Mouse (Mus musculus): ENCODE results near the gene Gm43064. TPM values are rescaled to one million over a fixed set of nuclear protein-coding genes. Genes with fewer than 3 reads are reported as not detected.
A peak's percentile ranks its signal among the peaks of the same experiment; 100 is the strongest.
"Not testable (repeated sequence)": the region's sequence is repeated elsewhere in the genome, so short reads cannot be mapped to it uniquely, and the experiment has no call there.

The Gm43064 gene
- polyA plus RNA-seq, 1 experiment from 2014 or later, result 0.08 TPM

DNA sequence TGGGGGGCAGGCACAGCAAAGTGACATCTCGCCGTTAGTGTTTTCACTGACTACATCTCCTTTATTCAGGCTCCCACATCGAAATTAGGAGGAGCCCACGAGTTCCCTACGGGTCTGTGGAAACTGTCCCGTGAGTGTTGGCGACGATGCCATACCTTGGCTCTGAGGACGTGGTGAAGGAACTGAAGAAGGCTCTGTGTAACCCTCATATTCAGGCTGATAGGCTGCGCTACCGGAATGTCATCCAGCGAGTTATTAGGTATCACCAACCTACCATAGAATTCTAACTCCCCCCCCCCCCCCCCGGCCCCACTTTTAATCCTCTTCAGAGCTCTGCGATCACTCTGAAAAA, 402 bp downstream of the Gm43064 start:
- no peaks in the 10 kb centered on the region for H3K9me3 ChIP-seq (ENCODE audit: control insufficient read depth, low read length)
- peak overlapping the region; percentile 83 for H3K9ac ChIP-seq (ENCODE audit: low read length)
- ATAC-seq (ENCODE audit: insufficient number of reproducible peaks, low FRiP score, low TSS enrichment, low read depth), result 0 out of 2 replicates have a peak, but pooled peaks have one; percentile 31
- peak overlapping the region; percentile 63; the same call in 1 of the 2 replicates for H3K27ac ChIP-seq (replicated peaks; ENCODE audit: low read depth, low read length)
- DNase-seq (ENCODE audit: low spot score), result no peak
- no peaks in the 10 kb centered on the region for H3K27me3 ChIP-seq (ENCODE audit: control insufficient read depth, insufficient read depth, low read length)
- WGBS, result 2% methylated on average over 14 of the region's 14 CpGs
- H3K36me3 ChIP-seq (ENCODE audit: control insufficient read depth, insufficient read depth, low read length), result no peaks in the 10 kb centered on the region; the same call in 1 of the 2 replicates
- H3K4me2 ChIP-seq (ENCODE audit: low read depth, severe bottlenecking), result peak overlapping the region; percentile 81
- no peaks in the 10 kb centered on the region for H3K4me1 ChIP-seq (ENCODE audit: control insufficient read depth, insufficient read depth, low read length)
- peak overlapping the region; percentile 79 for H3K4me3 ChIP-seq (ENCODE audit: low read depth, low read length)

DNA sequence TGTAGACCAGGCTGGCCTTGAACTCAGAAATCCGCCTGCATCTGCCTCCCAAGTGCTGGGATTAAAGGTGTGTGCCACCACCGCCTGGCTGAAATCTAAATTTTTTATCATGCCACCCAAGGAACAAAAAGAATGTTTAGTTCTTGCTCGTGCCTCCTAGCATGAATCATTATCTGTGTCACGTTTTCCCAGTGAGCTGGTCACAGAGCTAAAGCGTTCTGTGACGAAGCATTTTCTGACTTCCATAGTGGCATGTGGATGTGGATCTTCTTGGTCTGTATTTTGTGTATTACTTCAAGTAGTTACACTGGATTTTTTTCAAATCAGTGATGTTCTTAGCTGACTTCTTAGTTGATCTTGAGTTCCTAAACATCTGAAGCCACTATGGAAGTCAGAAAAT, 1.6 kb downstream of the Gm43064 start:
- H3K9ac ChIP-seq (ENCODE audit: low read length), result no peak overlapping the region
- no peak overlapping the region for H3K27ac ChIP-seq (replicated peaks; ENCODE audit: low read depth, low read length)
- peaks cover 3% of the 10 kb centered on the region; the same call in 1 of the 2 replicates for H3K36me3 ChIP-seq (ENCODE audit: control insufficient read depth, insufficient read depth, low read length)
- no peak overlapping the region for H3K4me3 ChIP-seq (ENCODE audit: low read depth, low read length)
- WGBS, result 92% methylated on average over 6 of the region's 6 CpGs
- H3K4me1 ChIP-seq (ENCODE audit: control insufficient read depth, insufficient read depth, low read length), result no peaks in the 10 kb centered on the region
- no peak for DNase-seq (ENCODE audit: low spot score)
- no peaks in the 10 kb centered on the region for H3K27me3 ChIP-seq (ENCODE audit: control insufficient read depth, insufficient read depth, low read length)
- no peak overlapping the region for H3K4me2 ChIP-seq (ENCODE audit: low read depth, severe bottlenecking)
- ATAC-seq (ENCODE audit: insufficient number of reproducible peaks, low FRiP score, low TSS enrichment, low read depth), result no peak
- no peaks in the 10 kb centered on the region for H3K9me3 ChIP-seq (ENCODE audit: control insufficient read depth, low read length)

DNA sequence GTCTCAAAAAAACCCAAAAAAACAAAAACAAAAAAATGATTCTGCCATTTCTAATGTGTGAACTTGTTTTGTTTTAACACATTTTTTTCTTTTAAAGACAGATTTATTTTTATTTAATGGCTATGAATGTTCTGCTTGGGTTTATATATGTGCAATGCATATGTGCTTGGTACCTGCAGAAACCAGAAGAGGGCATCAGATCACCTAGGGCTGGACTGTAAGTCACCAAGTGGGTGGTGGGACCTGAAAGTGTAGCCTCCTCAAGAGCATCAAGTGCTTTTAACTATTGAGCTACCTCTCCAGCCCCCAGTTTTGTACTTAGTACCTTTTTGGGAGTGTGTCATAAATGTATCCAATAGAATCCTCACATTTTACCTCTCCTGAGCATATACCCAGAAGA, 18.2 kb downstream of the Gm43064 start:
- H3K4me1 ChIP-seq (ENCODE audit: control insufficient read depth, insufficient read depth, low read length), result no peaks in the 10 kb centered on the region
- H3K4me2 ChIP-seq (ENCODE audit: low read depth, severe bottlenecking), result no peak overlapping the region
- H3K36me3 ChIP-seq (ENCODE audit: control insufficient read depth, insufficient read depth, low read length), result no peaks in the 10 kb centered on the region
- no peak overlapping the region for H3K4me3 ChIP-seq (ENCODE audit: low read depth, low read length)
- no peaks in the 10 kb centered on the region for H3K27me3 ChIP-seq (ENCODE audit: control insufficient read depth, insufficient read depth, low read length)
- H3K9ac ChIP-seq (ENCODE audit: low read length), result no peak overlapping the region
- DNase-seq (ENCODE audit: low spot score) (no peak), ATAC-seq (ENCODE audit: insufficient number of reproducible peaks, low FRiP score, low TSS enrichment, low read depth) (no peak)
- H3K27ac ChIP-seq (replicated peaks; ENCODE audit: low read depth, low read length), result no peak overlapping the region
- no peaks in the 10 kb centered on the region for H3K9me3 ChIP-seq (ENCODE audit: control insufficient read depth, low read length)

DNA sequence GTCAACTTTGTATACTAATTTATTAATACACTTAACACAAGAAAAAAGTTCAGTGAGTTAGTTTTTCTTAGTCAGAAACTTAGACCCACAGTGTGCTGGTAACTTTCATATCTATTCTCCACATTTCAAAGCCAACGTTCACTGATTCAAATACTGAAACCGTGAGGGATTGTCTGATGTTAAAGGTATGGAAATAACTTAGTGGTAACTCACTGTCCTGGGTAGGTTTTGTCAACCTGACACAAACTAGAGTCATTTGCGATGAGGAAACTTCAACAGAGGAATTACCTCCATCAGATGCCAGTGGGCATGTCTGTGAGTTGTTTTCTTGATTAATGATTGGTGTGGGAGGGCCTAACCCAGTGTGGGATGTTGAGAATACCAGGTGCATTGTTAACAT, 19.7 kb downstream of the Gm43064 start:
- Histone ChIP-seq H3K4me1 (ENCODE audit: control insufficient read depth, insufficient read depth, low read length) (no peaks in the 10 kb centered on the region), H3K9ac (ENCODE audit: low read length) (no peak overlapping the region), H3K27me3 (ENCODE audit: control insufficient read depth, insufficient read depth, low read length) (no peaks in the 10 kb centered on the region), H3K27ac (replicated peaks; ENCODE audit: low read depth, low read length) (no peak overlapping the region), H3K4me3 (ENCODE audit: low read depth, low read length) (no peak overlapping the region), H3K4me2 (ENCODE audit: low read depth, severe bottlenecking) (no peak overlapping the region), H3K36me3 (ENCODE audit: control insufficient read depth, insufficient read depth, low read length) (no peaks in the 10 kb centered on the region), H3K9me3 (ENCODE audit: control insufficient read depth, low read length) (no peaks in the 10 kb centered on the region)
- no peak for DNase-seq (ENCODE audit: low spot score)
- no peak for ATAC-seq (ENCODE audit: insufficient number of reproducible peaks, low FRiP score, low TSS enrichment, low read depth)
- WGBS, result 84% methylated on average over 3 of the region's 3 CpGs

DNA sequence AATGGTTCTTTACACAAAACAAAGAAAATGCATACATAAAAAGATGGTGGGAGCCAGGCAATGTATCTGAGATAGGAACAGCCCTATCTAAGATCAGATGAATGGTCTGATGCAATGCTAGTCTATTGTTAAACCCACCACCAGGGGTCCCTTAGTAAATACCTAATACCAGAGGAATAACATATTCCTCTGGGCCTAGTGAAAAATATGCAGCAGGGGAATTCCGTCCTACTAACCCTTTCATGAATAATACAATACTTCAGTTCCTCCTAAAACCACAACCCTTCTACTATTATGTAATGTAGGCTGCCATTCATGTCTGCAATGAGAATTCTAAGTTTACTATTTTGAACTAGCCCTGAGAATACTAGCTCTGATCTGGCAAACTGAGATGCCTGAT, 21.3 kb downstream of the Gm43064 start:
- H3K4me3 ChIP-seq (ENCODE audit: low read depth, low read length); H3K4me2 ChIP-seq (ENCODE audit: low read depth, severe bottlenecking); H3K4me1 ChIP-seq (ENCODE audit: control insufficient read depth, insufficient read depth, low read length); ATAC-seq (ENCODE audit: insufficient number of reproducible peaks, low FRiP score, low TSS enrichment, low read depth); H3K27ac ChIP-seq (replicated peaks; ENCODE audit: low read depth, low read length); H3K27me3 ChIP-seq (ENCODE audit: control insufficient read depth, insufficient read depth, low read length); H3K9me3 ChIP-seq (ENCODE audit: control insufficient read depth, low read length); H3K9ac ChIP-seq (ENCODE audit: low read length); H3K36me3 ChIP-seq (ENCODE audit: control insufficient read depth, insufficient read depth, low read length); DNase-seq (ENCODE audit: low spot score): not testable (repeated sequence)
- 81% methylated on average over 1 of the region's 1 CpGs for WGBS

DNA sequence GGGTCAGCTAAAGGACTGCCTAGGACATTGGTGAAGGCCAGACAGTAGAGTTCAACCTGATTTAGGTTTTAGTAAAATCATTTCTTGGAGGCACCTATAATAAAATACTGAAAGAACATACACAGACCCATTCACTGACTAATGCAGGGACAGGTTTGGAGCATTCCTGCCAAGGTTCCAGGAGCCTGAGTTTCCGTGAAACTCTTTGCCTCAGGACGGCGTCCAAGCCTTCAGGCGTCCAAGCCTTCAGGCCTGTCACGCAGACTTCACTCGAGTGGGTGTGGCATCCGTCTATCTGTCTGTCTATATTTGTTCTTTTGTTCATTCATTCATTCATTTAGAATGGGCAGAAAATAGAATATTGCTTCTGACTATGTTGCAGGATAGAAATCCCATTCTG, 21.8 kb downstream of the Gm43064 start:
- Histone ChIP-seq H3K4me1 (ENCODE audit: control insufficient read depth, insufficient read depth, low read length) (no peaks in the 10 kb centered on the region), H3K9ac (ENCODE audit: low read length) (no peak overlapping the region), H3K4me2 (ENCODE audit: low read depth, severe bottlenecking) (no peak overlapping the region), H3K9me3 (ENCODE audit: control insufficient read depth, low read length) (no peaks in the 10 kb centered on the region), H3K27me3 (ENCODE audit: control insufficient read depth, insufficient read depth, low read length) (no peaks in the 10 kb centered on the region), H3K27ac (replicated peaks; ENCODE audit: low read depth, low read length) (no peak overlapping the region), H3K36me3 (ENCODE audit: control insufficient read depth, insufficient read depth, low read length) (no peaks in the 10 kb centered on the region), H3K4me3 (ENCODE audit: low read depth, low read length) (no peak overlapping the region)
- 90% methylated on average over 7 of the region's 7 CpGs for WGBS
- no peak for DNase-seq (ENCODE audit: low spot score)
- ATAC-seq (ENCODE audit: insufficient number of reproducible peaks, low FRiP score, low TSS enrichment, low read depth), result no peak

DNA sequence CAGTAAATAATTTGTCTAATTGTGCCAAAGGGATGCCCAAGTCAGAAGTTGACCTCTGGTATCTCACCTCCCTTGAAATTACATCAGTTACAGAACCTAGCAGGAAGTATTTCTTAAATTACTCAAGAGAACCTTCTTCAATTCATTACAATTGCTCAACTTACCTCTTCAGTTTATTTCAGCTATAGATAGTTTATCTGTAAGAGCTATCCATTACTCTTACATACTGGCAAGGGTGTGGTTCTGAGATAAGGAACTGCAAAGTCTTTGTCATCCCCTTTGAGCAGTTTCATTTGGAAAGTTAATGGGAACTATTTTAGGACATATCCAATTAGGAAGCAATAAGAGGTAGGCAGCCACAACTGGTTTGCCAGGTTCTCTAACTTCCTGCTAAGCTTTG, 23.1 kb downstream of the Gm43064 start, which contains the start of gene Bcl2l15:
Bcl2l15 (plus strand) TSS at position 176 of the 400 bp plus-strand sequence.
- H3K4me1 ChIP-seq (ENCODE audit: control insufficient read depth, insufficient read depth, low read length), result no peaks in the 10 kb centered on the region
- ATAC-seq (ENCODE audit: insufficient number of reproducible peaks, low FRiP score, low TSS enrichment, low read depth) (no peak), DNase-seq (ENCODE audit: low spot score) (no peak)
- H3K27me3 ChIP-seq (ENCODE audit: control insufficient read depth, insufficient read depth, low read length), result no peaks in the 10 kb centered on the region
- H3K9ac ChIP-seq (ENCODE audit: low read length), result no peak within 1 kb of the TSS
- no peaks in the 10 kb centered on the region for H3K36me3 ChIP-seq (ENCODE audit: control insufficient read depth, insufficient read depth, low read length)
- H3K4me3 ChIP-seq (ENCODE audit: low read depth, low read length), result no peak within 1 kb of the TSS
- H3K4me2 ChIP-seq (ENCODE audit: low read depth, severe bottlenecking), result no peak within 1 kb of the TSS
- no peaks in the 10 kb centered on the region for H3K9me3 ChIP-seq (ENCODE audit: control insufficient read depth, low read length)
- no peak within 1 kb of the TSS for H3K27ac ChIP-seq (replicated peaks; ENCODE audit: low read depth, low read length)

DNA sequence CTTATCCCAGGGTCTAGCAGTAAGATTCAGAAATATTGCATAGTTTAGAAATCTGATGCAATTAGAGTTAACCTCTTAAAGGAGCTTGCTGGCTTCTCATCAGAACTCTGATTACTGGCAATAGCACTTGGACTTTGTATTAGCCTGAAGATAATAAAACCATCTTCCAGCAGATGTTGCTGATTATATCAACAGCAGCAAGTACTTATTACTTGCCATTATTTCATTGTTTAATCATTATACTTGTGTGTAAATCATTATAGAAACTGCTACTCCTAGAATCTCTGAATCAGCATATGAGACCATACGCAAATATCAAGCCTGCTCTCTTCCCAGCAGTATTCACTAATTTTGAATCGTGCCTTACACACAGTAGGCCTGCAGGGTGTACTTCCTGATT, 24.6 kb downstream of the Gm43064 start:
- Histone ChIP-seq H3K27ac (replicated peaks; ENCODE audit: low read depth, low read length) (no peak overlapping the region), H3K9ac (ENCODE audit: low read length) (no peak overlapping the region), H3K4me3 (ENCODE audit: low read depth, low read length) (no peak overlapping the region), H3K4me2 (ENCODE audit: low read depth, severe bottlenecking) (no peak overlapping the region), H3K27me3 (ENCODE audit: control insufficient read depth, insufficient read depth, low read length) (no peaks in the 10 kb centered on the region), H3K9me3 (ENCODE audit: control insufficient read depth, low read length) (no peaks in the 10 kb centered on the region), H3K36me3 (ENCODE audit: control insufficient read depth, insufficient read depth, low read length) (no peaks in the 10 kb centered on the region), H3K4me1 (ENCODE audit: control insufficient read depth, insufficient read depth, low read length) (no peaks in the 10 kb centered on the region)
- 87% methylated on average over 2 of the region's 2 CpGs for whole genome bisulfite sequencing
- DNase-seq (ENCODE audit: low spot score) (no peak), ATAC-seq (ENCODE audit: insufficient number of reproducible peaks, low FRiP score, low TSS enrichment, low read depth) (no peak)

DNA sequence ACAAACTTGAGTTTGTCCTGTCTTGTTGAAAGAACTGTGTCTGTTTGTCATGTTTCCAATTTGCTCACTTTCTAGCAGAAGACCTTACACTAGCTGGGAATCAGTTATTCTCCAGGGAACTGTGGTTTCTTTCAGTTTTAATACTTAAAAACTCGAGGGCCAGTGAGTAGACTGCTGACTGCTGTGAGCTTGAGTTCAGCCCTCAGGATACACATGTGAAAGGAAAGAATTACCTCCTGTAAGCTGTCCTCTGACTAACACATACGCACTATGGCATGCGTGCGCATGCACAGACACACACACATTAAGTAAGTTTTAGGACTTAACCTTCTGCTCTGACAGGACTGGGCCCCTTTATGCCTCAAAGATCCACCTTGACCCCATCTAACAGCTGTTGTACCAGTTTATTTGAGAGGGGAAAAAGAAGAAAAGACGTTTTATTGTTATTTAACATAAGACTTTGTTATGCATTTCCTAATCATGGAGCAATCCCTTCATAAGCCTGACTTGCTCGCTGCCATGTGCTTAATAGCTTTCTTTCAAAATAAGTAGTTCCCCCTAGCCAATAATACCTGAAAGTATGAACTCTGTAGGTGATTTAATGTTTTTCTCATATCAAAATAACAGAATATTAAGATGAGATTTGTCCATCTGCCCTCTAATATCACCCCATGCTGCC, 26.0 kb downstream of the Gm43064 start:
- H3K27ac ChIP-seq (replicated peaks; ENCODE audit: low read depth, low read length), result no peak overlapping the region
- H3K27me3 ChIP-seq (ENCODE audit: control insufficient read depth, insufficient read depth, low read length), result no peaks in the 10 kb centered on the region
- no peaks in the 10 kb centered on the region for H3K36me3 ChIP-seq (ENCODE audit: control insufficient read depth, insufficient read depth, low read length)
- H3K9ac ChIP-seq (ENCODE audit: low read length), result no peak overlapping the region
- no peak overlapping the region for H3K4me3 ChIP-seq (ENCODE audit: low read depth, low read length)
- H3K4me1 ChIP-seq (ENCODE audit: control insufficient read depth, insufficient read depth, low read length), result no peaks in the 10 kb centered on the region
- DNase-seq (ENCODE audit: low spot score) (no peak), ATAC-seq (ENCODE audit: insufficient number of reproducible peaks, low FRiP score, low TSS enrichment, low read depth) (no peak)
- no peaks in the 10 kb centered on the region for H3K9me3 ChIP-seq (ENCODE audit: control insufficient read depth, low read length)
- WGBS, result 77% methylated on average over 6 of the region's 6 CpGs
- H3K4me2 ChIP-seq (ENCODE audit: low read depth, severe bottlenecking), result no peak overlapping the region

All from limb, embryonic 11.5 days (tissue).